Mouse (Mus musculus) frontal cortex, postnatal 14 days (tissue): ENCODE data around the gene Atg7.
"Not testable (repeated sequence)": the region's sequence is repeated elsewhere in the genome, so short reads cannot be mapped to it uniquely, and the experiment has no call there.

Experiments used
- DNase-seq, 2 experiments: peaks; one replicate each; pipeline ENCODE4 v3.0.0; 2022; ENCODE audit warnings: low spot score in 2 of 2

Gene Atg7

GRCm38 (mm10) chr6:114642601-114643528 is at the start of gene Atg7:
Gene Atg7, plus strand, starts transcription at chr6:114643097.
- peak; percentile 80 to 90 for DNase-seq

GRCm38 (mm10) chr6:114614076-114614475 is 28.8 kb upstream of the Atg7 start:
- peak; percentile 61 to 80 for DNase-seq

- DNase-seq: not testable (repeated sequence)
Observed at GRCm38 (mm10) chr6:114633886-114634285, 9.0 kb upstream of the Atg7 start.

GRCm38 (mm10) chr6:114643716-114644115 is 819 bp downstream of the Atg7 start:
- DNase-seq: no peak

GRCm38 (mm10) chr6:114644531-114644930 is 1.6 kb downstream of the Atg7 start:
- no peak for DNase-seq

GRCm38 (mm10) chr6:114646201-114646600 is 3.3 kb downstream of the Atg7 start:
- DNase-seq: no peak

GRCm38 (mm10) chr6:114647011-114647410 is 4.1 kb downstream of the Atg7 start:
- DNase-seq: no peak

- DNase-seq: no peak
Observed at GRCm38 (mm10) chr6:114648352-114649030, 5.6 kb downstream of the Atg7 start.

- no peak for DNase-seq
Observed at GRCm38 (mm10) chr6:114652209-114652608, 9.3 kb downstream of the Atg7 start.

GRCm38 (mm10) chr6:114656826-114657600 is 14.1 kb downstream of the Atg7 start:
- no peak for DNase-seq

- no peak for DNase-seq
Observed at GRCm38 (mm10) chr6:114657807-114658206, 14.9 kb downstream of the Atg7 start.

GRCm38 (mm10) chr6:114659278-114659991 is 16.5 kb downstream of the Atg7 start:
- DNase-seq: no peak

GRCm38 (mm10) chr6:114659992-114660800 is 17.3 kb downstream of the Atg7 start:
- DNase-seq: no peak

- DNase-seq: no peak
Observed at GRCm38 (mm10) chr6:114663707-114664106, 20.8 kb downstream of the Atg7 start.

GRCm38 (mm10) chr6:114664716-114665115 is 21.8 kb downstream of the Atg7 start:
- no peak for DNase-seq

GRCm38 (mm10) chr6:114667518-114667917 is 24.6 kb downstream of the Atg7 start:
- no peak for DNase-seq

GRCm38 (mm10) chr6:114674771-114675170 is 31.9 kb downstream of the Atg7 start:
- DNase-seq: no peak

GRCm38 (mm10) chr6:114676091-114676490 is 33.2 kb downstream of the Atg7 start:
- DNase-seq: no peak

- DNase-seq: no peak
Observed at GRCm38 (mm10) chr6:114682092-114682711, 39.3 kb downstream of the Atg7 start.

GRCm38 (mm10) chr6:114683741-114684140 is 40.8 kb downstream of the Atg7 start:
- no peak for DNase-seq
